Mouse (Mus musculus): ENCODE data around the gene Hfe.
"Not testable (repeated sequence)": the region's sequence is repeated elsewhere in the genome, so short reads cannot be mapped to it uniquely, and the experiment has no call there.

DNA sequence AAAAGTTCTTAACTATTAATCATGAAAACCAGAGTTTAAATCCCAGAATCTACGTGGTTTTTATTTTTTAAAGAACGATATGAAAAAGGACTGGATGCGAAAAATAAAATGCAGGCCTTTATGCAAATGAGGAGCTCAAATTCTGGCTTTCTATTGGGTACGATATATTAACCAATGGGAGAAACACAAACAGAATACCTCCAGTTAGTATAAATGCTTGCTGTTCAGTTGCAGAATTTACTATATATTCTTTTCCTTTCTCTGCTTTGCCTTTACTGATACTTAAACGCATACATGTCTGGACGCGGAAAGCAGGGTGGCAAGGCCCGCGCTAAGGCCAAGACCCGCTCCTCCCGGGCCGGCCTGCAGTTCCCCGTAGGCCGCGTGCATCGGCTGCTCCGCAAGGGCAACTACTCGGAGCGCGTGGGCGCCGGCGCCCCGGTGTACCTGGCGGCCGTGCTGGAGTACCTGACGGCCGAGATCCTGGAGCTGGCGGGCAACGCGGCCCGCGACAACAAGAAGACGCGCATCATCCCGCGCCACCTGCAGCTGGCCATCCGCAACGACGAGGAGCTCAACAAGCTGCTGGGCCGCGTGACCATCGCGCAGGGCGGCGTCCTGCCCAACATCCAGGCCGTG lies 40.3 kb upstream of the Hfe start, which contains the start of gene Hist1h2ab:
- TF ChIP-seq CTCF (IDR thresholded peaks at IDR 0.05; ENCODE audit: borderline replicate concordance, insufficient read depth, low read length): not testable (repeated sequence)
- TF ChIP-seq POLR2A (IDR thresholded peaks at IDR 0.05; ENCODE audit: low read depth, low read length): peak; percentile 97
